In genomic region chr7:28068661-28069060, GRCm38 (mm10) we compare ENCODE assay signal across 21 mouse cellular contexts. TPM values are rescaled to one million over a fixed set of nuclear protein-coding genes. Genes with fewer than 3 reads are reported as not detected.
"Had no signal": no experiment of that assay in that cellular context is flagged by ENCODE, and none has a peak within 500 bp of the region (broad histone marks: within the 10 kb centered on the region; RNA-seq: fewer than 3 reads in every experiment).

No protein-coding gene starts in this region.

- H3K4me3 ChIP-seq: liver, embryonic 13.5 days; megakaryocyte, embryonic 14.5 days; midbrain, embryonic 10.5 days; midbrain, embryonic 13.5 days; myocyte; neural tube, embryonic 13.5 days; stomach, embryonic 15.5 days had no signal

- ATAC-seq: lung, postnatal 0 days; midbrain, embryonic 13.5 days; midbrain, embryonic 16.5 days had no signal

- H3K27me3 ChIP-seq: liver, embryonic 13.5 days; midbrain, embryonic 13.5 days; stomach, embryonic 15.5 days had no signal

- H3K4me1 ChIP-seq: liver, embryonic 13.5 days; megakaryocyte, embryonic 14.5 days; midbrain, embryonic 10.5 days; midbrain, embryonic 13.5 days; neural tube, embryonic 13.5 days; stomach, embryonic 15.5 days had no signal

- H3K4me2 ChIP-seq: liver, embryonic 13.5 days; lung, embryonic 14.5 days; midbrain, embryonic 13.5 days; neural tube, embryonic 13.5 days; stomach, embryonic 15.5 days had no signal

- DNase-seq: kidney, adult 18-20 months; kidney, adult 9 months; kidney, postnatal 14 days; kidney, postnatal 4 days; left cerebral cortex, postnatal 4 days; liver, embryonic 13.5 days; lung, embryonic 14.5 days; lung, postnatal 36 days; retina, postnatal 1 day; right cerebral cortex, postnatal 25 days; spleen, adult 18-20 months; thymus, adult 18-20 months; thymus, postnatal 4 days had no signal

- H3K27ac ChIP-seq: liver, embryonic 13.5 days; midbrain, embryonic 10.5 days; midbrain, embryonic 13.5 days; neural tube, embryonic 13.5 days; stomach, embryonic 15.5 days had no signal

- H3K36me3 ChIP-seq: liver, embryonic 13.5 days; midbrain, embryonic 10.5 days; midbrain, embryonic 13.5 days; neural tube, embryonic 13.5 days; stomach, embryonic 15.5 days had no signal

- H3K9ac ChIP-seq: liver, embryonic 13.5 days; lung, embryonic 14.5 days; midbrain, embryonic 13.5 days; neural tube, embryonic 13.5 days; stomach, embryonic 15.5 days had no signal

- H3K9me3 ChIP-seq: liver, embryonic 13.5 days; megakaryocyte, embryonic 14.5 days; midbrain, embryonic 10.5 days; midbrain, embryonic 13.5 days; neural tube, embryonic 13.5 days; stomach, embryonic 15.5 days had no signal

RNA-seq across cellular contexts. Expression of gene Fcgbp, which starts 2.4 kb away (rescaled TPM):
- polyA plus RNA-seq: midbrain, embryonic 13.5 days; myocyte had no signal
